Mouse (Mus musculus): ENCODE data around the gene Hs6st3. TPM values are rescaled to one million over a fixed set of nuclear protein-coding genes. Genes with fewer than 3 reads are reported as not detected.

The Hs6st3 gene
- polyA plus RNA-seq, 1 experiment from 2014 or later: 0.26 TPM

- no peaks in the 10 kb centered on the region for H3K36me3 ChIP-seq
- no peaks in the 10 kb centered on the region for H3K27me3 ChIP-seq (replicated peaks)
- H3K4me2 ChIP-seq: no peak overlapping the region
- 75% methylated on average over 7 of the region's 7 CpGs for WGBS
- H3K9ac ChIP-seq: no peak overlapping the region
- no peak overlapping the region for H3K4me3 ChIP-seq
- no peak overlapping the region for H3K27ac ChIP-seq (ENCODE audit: poor library complexity, severe bottlenecking)
- no peaks in the 10 kb centered on the region for H3K4me1 ChIP-seq (replicated peaks)
- no peak for ATAC-seq (ENCODE audit: insufficient number of reproducible peaks, low FRiP score)
- no peaks in the 10 kb centered on the region for H3K9me3 ChIP-seq (replicated peaks)
Measured at GRCm38 (mm10) chr14:119731436-119732080, 593.4 kb downstream of the Hs6st3 start.

GRCm38 (mm10) chr14:119732219-119732618 is 594.1 kb downstream of the Hs6st3 start:
- H3K27ac ChIP-seq (ENCODE audit: poor library complexity, severe bottlenecking): no peak overlapping the region

GRCm38 (mm10) chr14:119737408-119737961 is 599.3 kb downstream of the Hs6st3 start:
- no peak for ATAC-seq (ENCODE audit: insufficient number of reproducible peaks, low FRiP score)

More at GRCm38 (mm10) chr14:119732219-119732618, 594.1 kb downstream of the Hs6st3 start:
- no peaks in the 10 kb centered on the region for H3K4me1 ChIP-seq (replicated peaks)
- no peak overlapping the region for H3K4me3 ChIP-seq
- no peak overlapping the region for H3K9ac ChIP-seq
- no peaks in the 10 kb centered on the region for H3K27me3 ChIP-seq (replicated peaks)
- ATAC-seq (ENCODE audit: insufficient number of reproducible peaks, low FRiP score): no peak
- no peak overlapping the region for H3K4me2 ChIP-seq
- H3K9me3 ChIP-seq (replicated peaks): no peaks in the 10 kb centered on the region
- WGBS: 84% methylated on average over 4 of the region's 4 CpGs
- H3K36me3 ChIP-seq: no peaks in the 10 kb centered on the region

GRCm38 (mm10) chr14:119741791-119742190 is 603.6 kb downstream of the Hs6st3 start:
- no peak overlapping the region for H3K27ac ChIP-seq (ENCODE audit: poor library complexity, severe bottlenecking)
- H3K36me3 ChIP-seq: no peaks in the 10 kb centered on the region
- 69% methylated on average over 1 of the region's 1 CpGs for WGBS
- no peaks in the 10 kb centered on the region for H3K27me3 ChIP-seq (replicated peaks)
- no peak for ATAC-seq (ENCODE audit: insufficient number of reproducible peaks, low FRiP score)
- H3K4me2 ChIP-seq: no peak overlapping the region
- no peaks in the 10 kb centered on the region for H3K4me1 ChIP-seq (replicated peaks)
- no peak overlapping the region for H3K4me3 ChIP-seq
- H3K9ac ChIP-seq: no peak overlapping the region
- H3K9me3 ChIP-seq (replicated peaks): no peaks in the 10 kb centered on the region

More at GRCm38 (mm10) chr14:119737408-119737961, 599.3 kb downstream of the Hs6st3 start:
- H3K36me3 ChIP-seq: no peaks in the 10 kb centered on the region
- WGBS: 77% methylated on average over 5 of the region's 5 CpGs
- H3K27ac ChIP-seq (ENCODE audit: poor library complexity, severe bottlenecking): no peak overlapping the region
- no peaks in the 10 kb centered on the region for H3K9me3 ChIP-seq (replicated peaks)
- no peaks in the 10 kb centered on the region for H3K27me3 ChIP-seq (replicated peaks)
- H3K4me1 ChIP-seq (replicated peaks): no peaks in the 10 kb centered on the region
- H3K4me3 ChIP-seq: no peak overlapping the region
- no peak overlapping the region for H3K4me2 ChIP-seq
- H3K9ac ChIP-seq: no peak overlapping the region

GRCm38 (mm10) chr14:119761376-119761775 is 623.2 kb downstream of the Hs6st3 start:
- 84% methylated on average over 7 of the region's 7 CpGs for WGBS
- H3K4me3 ChIP-seq: no peak overlapping the region
- no peak overlapping the region for H3K9ac ChIP-seq
- H3K27me3 ChIP-seq (replicated peaks): no peaks in the 10 kb centered on the region
- no peak for ATAC-seq (ENCODE audit: insufficient number of reproducible peaks, low FRiP score)
- H3K4me1 ChIP-seq (replicated peaks): no peaks in the 10 kb centered on the region
- no peak overlapping the region for H3K4me2 ChIP-seq
- H3K27ac ChIP-seq (ENCODE audit: poor library complexity, severe bottlenecking): no peak overlapping the region
- H3K9me3 ChIP-seq (replicated peaks): no peaks in the 10 kb centered on the region
- H3K36me3 ChIP-seq: no peaks in the 10 kb centered on the region

GRCm38 (mm10) chr14:119772040-119772439 is 633.9 kb downstream of the Hs6st3 start:
- Histone ChIP-seq H3K4me1 (replicated peaks) (0 out of 2 replicates have a peak, but pooled peaks cover 3% of the 10 kb centered on the region), H3K27ac (ENCODE audit: poor library complexity, severe bottlenecking) (no peak overlapping the region), H3K36me3 (no peaks in the 10 kb centered on the region), H3K27me3 (replicated peaks) (no peaks in the 10 kb centered on the region), H3K9ac (no peak overlapping the region), H3K4me3 (no peak overlapping the region), H3K4me2 (no peak overlapping the region), H3K9me3 (replicated peaks) (no peaks in the 10 kb centered on the region)
- ATAC-seq (ENCODE audit: insufficient number of reproducible peaks, low FRiP score): no peak
- WGBS: 40% methylated on average over 4 of the region's 4 CpGs

- no peak for ATAC-seq (ENCODE audit: insufficient number of reproducible peaks, low FRiP score)
- Histone ChIP-seq H3K27ac (ENCODE audit: poor library complexity, severe bottlenecking) (no peak overlapping the region), H3K36me3 (no peaks in the 10 kb centered on the region), H3K9ac (no peak overlapping the region), H3K27me3 (replicated peaks) (no peaks in the 10 kb centered on the region), H3K4me2 (no peak overlapping the region), H3K4me1 (replicated peaks) (0 out of 2 replicates have a peak, but pooled peaks cover 3% of the 10 kb centered on the region), H3K9me3 (replicated peaks) (no peaks in the 10 kb centered on the region), H3K4me3 (no peak overlapping the region)
- 68% methylated on average over 3 of the region's 3 CpGs for WGBS
Measured at GRCm38 (mm10) chr14:119776261-119776660, 638.1 kb downstream of the Hs6st3 start.

GRCm38 (mm10) chr14:119779982-119780588 is 641.9 kb downstream of the Hs6st3 start:
- 79% methylated on average over 12 of the region's 12 CpGs for WGBS
- H3K4me3 ChIP-seq: no peak overlapping the region
- no peak overlapping the region for H3K9ac ChIP-seq
- H3K27ac ChIP-seq (ENCODE audit: poor library complexity, severe bottlenecking): no peak overlapping the region
- H3K36me3 ChIP-seq: no peaks in the 10 kb centered on the region
- H3K27me3 ChIP-seq (replicated peaks): no peaks in the 10 kb centered on the region
- H3K9me3 ChIP-seq (replicated peaks): no peaks in the 10 kb centered on the region
- no peaks in the 10 kb centered on the region for H3K4me1 ChIP-seq (replicated peaks)
- H3K4me2 ChIP-seq: no peak overlapping the region
- ATAC-seq (ENCODE audit: insufficient number of reproducible peaks, low FRiP score): no peak

- no peaks in the 10 kb centered on the region for H3K27me3 ChIP-seq (replicated peaks)
- no peak overlapping the region for H3K9ac ChIP-seq
- H3K9me3 ChIP-seq (replicated peaks): no peaks in the 10 kb centered on the region
- no peak overlapping the region for H3K4me2 ChIP-seq
- no peaks in the 10 kb centered on the region for H3K4me1 ChIP-seq (replicated peaks)
- ATAC-seq (ENCODE audit: insufficient number of reproducible peaks, low FRiP score): no peak
- no peaks in the 10 kb centered on the region for H3K36me3 ChIP-seq
- no peak overlapping the region for H3K27ac ChIP-seq (ENCODE audit: poor library complexity, severe bottlenecking)
- H3K4me3 ChIP-seq: no peak overlapping the region
- WGBS: 86% methylated on average over 1 of the region's 1 CpGs
Measured at GRCm38 (mm10) chr14:119781111-119781510, 643.0 kb downstream of the Hs6st3 start.

- Histone ChIP-seq H3K27me3 (replicated peaks) (no peaks in the 10 kb centered on the region), H3K4me2 (no peak overlapping the region), H3K4me3 (no peak overlapping the region), H3K36me3 (no peaks in the 10 kb centered on the region), H3K9me3 (replicated peaks) (no peaks in the 10 kb centered on the region), H3K9ac (no peak overlapping the region), H3K27ac (ENCODE audit: poor library complexity, severe bottlenecking) (no peak overlapping the region), H3K4me1 (replicated peaks) (no peaks in the 10 kb centered on the region)
- ATAC-seq (ENCODE audit: insufficient number of reproducible peaks, low FRiP score): no peak
- 85% methylated on average over 8 of the region's 8 CpGs for WGBS
Measured at GRCm38 (mm10) chr14:119789457-119789856, 651.3 kb downstream of the Hs6st3 start.

- Histone ChIP-seq H3K9me3 (replicated peaks) (no peaks in the 10 kb centered on the region), H3K4me3 (no peak overlapping the region), H3K4me1 (replicated peaks) (no peaks in the 10 kb centered on the region), H3K27me3 (replicated peaks) (no peaks in the 10 kb centered on the region), H3K4me2 (no peak overlapping the region), H3K36me3 (no peaks in the 10 kb centered on the region), H3K27ac (ENCODE audit: poor library complexity, severe bottlenecking) (no peak overlapping the region), H3K9ac (no peak overlapping the region)
- ATAC-seq (ENCODE audit: insufficient number of reproducible peaks, low FRiP score): no peak
- 32% methylated on average over 9 of the region's 9 CpGs for WGBS
Measured at GRCm38 (mm10) chr14:119797172-119797850, 659.2 kb downstream of the Hs6st3 start.
